Mouse (Mus musculus): ENCODE results near the gene Zbtb9.

DNA sequence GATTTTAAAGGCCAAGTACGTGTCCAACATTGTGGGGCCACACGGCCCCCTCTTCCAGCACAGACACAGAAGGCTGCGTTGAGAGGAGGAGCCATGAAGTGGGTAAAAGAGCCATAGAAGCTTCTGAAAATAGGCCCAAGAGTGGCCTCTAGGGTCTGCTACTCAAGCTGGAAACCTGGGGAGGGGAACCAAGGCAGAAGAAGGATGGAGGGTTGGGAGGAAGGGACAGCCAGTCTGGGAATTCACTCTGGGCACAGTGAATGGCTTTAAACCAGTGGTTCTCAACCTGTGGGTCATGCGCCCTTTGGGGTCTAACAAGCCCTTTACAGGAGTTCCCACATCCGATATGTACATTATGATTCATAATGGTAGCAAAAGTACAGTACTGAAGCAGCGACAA lies 3.7 kb upstream of the Zbtb9 start:
- TF ChIP-seq CTCF (IDR thresholded peaks at IDR 0.05; ENCODE audit: low read depth) (no peak), EP300 (IDR thresholded peaks at IDR 0.05; ENCODE audit: low read depth) (no peak)
